Mouse (Mus musculus) testis, adult 2 months (tissue): ENCODE measurements around the gene U2af1l4.

ENCODE experiments used
- CTCF ChIP-seq: fragments of 200-500 bp; IDR thresholded peaks from 2 replicates; pipeline ENCODE4 v1.5.1; 2012; ENCODE audit warnings: low read depth, mild to moderate bottlenecking, inconsistent platforms, low read length, moderate library complexity; ENCODE audit not compliant: control insufficient read depth, insufficient read depth, insufficient replicate concordance
- POLR2A ChIP-seq: fragments of 200-500 bp; IDR thresholded peaks from 2 replicates; pipeline ENCODE4 v1.6.1; 2012; ENCODE audit warnings: low read depth, mild to moderate bottlenecking, inconsistent platforms, low read length, moderate library complexity; ENCODE audit not compliant: control insufficient read depth

GRCm38 (mm10) chr7:30600651-30601050 lies 37.5 kb downstream of the U2af1l4 start:
- no peak for TF ChIP-seq POLR2A
- no peak for TF ChIP-seq CTCF
